In genomic region chr13:107889588-107889984, GRCm38 (mm10) we compare ENCODE assay signal across 8 mouse cellular contexts.
DNase-seq lines count a peak whose midpoint lies in the region; ATAC-seq lines count a peak whose summit lies in the region.

No protein-coding gene starts in this region.

- H3K27me3 ChIP-seq in hindbrain, embryonic 12.5 days, result no peaks in the 10 kb centered on the region
- peaks cover 8% of the 10 kb centered on the region for H3K27me3 ChIP-seq in midbrain, embryonic 13.5 days

- DNase-seq in gastrocnemius, postnatal 14 days, result peak; percentile 24
- no peak for DNase-seq in gastrocnemius, postnatal 10 days
- peak; percentile 21 to 72 for DNase-seq in spleen, postnatal 4 days (ENCODE audit: low spot score in 2 of 2)
- no peak for DNase-seq in spleen, adult 18-20 months
- no peak for DNase-seq in thymus, postnatal 4 days

- peak overlapping the region; percentile 99 for H3K9ac ChIP-seq in hindbrain, embryonic 12.5 days
- peak overlapping the region; percentile 93 for H3K9ac ChIP-seq in midbrain, embryonic 13.5 days (replicated peaks)

- ATAC-seq in hindbrain, embryonic 12.5 days (ENCODE audit: low FRiP score), result no peak
- peak; percentile 1 for ATAC-seq in midbrain, embryonic 13.5 days
- ATAC-seq in megakaryocyte progenitor cell, adult 5-6 weeks (replicated peaks; ENCODE audit: poor library complexity), result no peak

- under 1% methylated on average over 49 of the region's 66 CpGs for WGBS in hindbrain, embryonic 12.5 days
- 2% methylated on average over 30 of the region's 66 CpGs for WGBS in midbrain, embryonic 13.5 days

- peak overlapping the region; percentile 43 for H3K4me2 ChIP-seq in hindbrain, embryonic 12.5 days (replicated peaks)
- peak overlapping the region; percentile 80 for H3K4me2 ChIP-seq in midbrain, embryonic 13.5 days (replicated peaks)

- no peaks in the 10 kb centered on the region for H3K9me3 ChIP-seq in hindbrain, embryonic 12.5 days (replicated peaks)
- no peaks in the 10 kb centered on the region for H3K9me3 ChIP-seq in midbrain, embryonic 13.5 days

- intact Hi-C loops in gastrocnemius, postnatal 14 days (cut with DNase I; ENCODE audit: low total_unique reads), result loop anchor here (10.0 kb wide), 2 partner anchors 135 to 155 kb away; partner anchors contain the start of gene Smim15

- H3K27ac ChIP-seq in hindbrain, embryonic 12.5 days, result peak overlapping the region; percentile 99
- H3K27ac ChIP-seq in midbrain, embryonic 13.5 days, result peak overlapping the region; percentile 99

- H3K4me3 ChIP-seq in hindbrain, embryonic 12.5 days, result peak overlapping the region; percentile 97
- H3K4me3 ChIP-seq in midbrain, embryonic 13.5 days (replicated peaks), result peak overlapping the region; percentile 86

- H3K4me1 ChIP-seq in hindbrain, embryonic 12.5 days, result peaks cover 29% of the 10 kb centered on the region
- peaks cover 30% of the 10 kb centered on the region for H3K4me1 ChIP-seq in midbrain, embryonic 13.5 days (replicated peaks)

- H3K36me3 ChIP-seq in hindbrain, embryonic 12.5 days, result no peaks in the 10 kb centered on the region
- H3K36me3 ChIP-seq in midbrain, embryonic 13.5 days, result no peaks in the 10 kb centered on the region

Comparison
In these comparisons a context has a peak if more than half of its experiments do, and no peak if none do; other contexts are left out.
1. DNase-seq: peak in gastrocnemius, postnatal 14 days (single experiment) and spleen, postnatal 4 days (2 of 2); none in gastrocnemius, postnatal 10 days (single experiment), spleen, adult 18-20 months (0 of 2) and thymus, postnatal 4 days (single experiment).